Mouse (Mus musculus) MEL (cell line): Measurements from ENCODE around the gene Dagla. TPM values are rescaled to one million over a fixed set of nuclear protein-coding genes. Genes with fewer than 3 reads are reported as not detected.

Experiments
- DNase-seq: peaks from one replicate; pipeline ENCODE4 v3.0.0; 2011; ENCODE audit warnings: low read depth, low spot score
- H3K27ac ChIP-seq: 2 replicates; pipeline ENCODE4 v1.5.1; 2012; ENCODE audit warnings: low read depth, mild to moderate bottlenecking, control low read depth, low read length, moderate library complexity; ENCODE audit not compliant: control insufficient read depth
- H3K27me3 ChIP-seq, 2 experiments: fragments of 150-350 bp in 1 of 2; sonication (generic) in 1 of 2; 2 replicates each; pipeline ENCODE4 v1.6.1; 2012; ENCODE audit warnings: low read length in 2 of 2, mild to moderate bottlenecking in 2 of 2, improper control_type of control experiment in 1 of 2, moderate library complexity in 1 of 2; ENCODE audit not compliant: insufficient read depth in 2 of 2, control insufficient read depth in 1 of 2
- H3K36me3 ChIP-seq, 2 experiments: 2 replicates each; pipeline ENCODE4 v1.6.1; 2012 to 2014; ENCODE audit warnings: low read length in 2 of 2, improper control_type of control experiment in 1 of 2, inconsistent platforms in 1 of 2, mild to moderate bottlenecking in 1 of 2; ENCODE audit not compliant: insufficient read depth in 2 of 2, control insufficient read depth in 1 of 2
- H3K4me1 ChIP-seq, 2 experiments: fragments of 150-350 bp in 1 of 2; sonication (generic) in 1 of 2; 2 replicates each; pipeline ENCODE4 v1.6.1; 2012; ENCODE audit warnings: low read length in 2 of 2, improper control_type of control experiment in 1 of 2, mild to moderate bottlenecking in 1 of 2; ENCODE audit not compliant: insufficient read depth in 2 of 2, control insufficient read depth in 1 of 2
- H3K4me3 ChIP-seq, 2 experiments: fragments of 150-350 bp in 1 of 2; sonication (generic) in 1 of 2; 2 replicates each; pipeline ENCODE4 v1.5.1; 2012; ENCODE audit warnings: low read depth in 2 of 2, low read length in 2 of 2, mild to moderate bottlenecking in 2 of 2, moderate library complexity in 2 of 2, control low read depth in 1 of 2, improper control_type of control experiment in 1 of 2; ENCODE audit not compliant: control insufficient read depth in 1 of 2, insufficient read depth in 1 of 2
- H3K79me2 ChIP-seq: 2 replicates; pipeline ENCODE4 v1.6.1; 2012; ENCODE audit warnings: mild to moderate bottlenecking, low read length, moderate library complexity; ENCODE audit not compliant: control insufficient read depth, poor library complexity, insufficient read depth
- H3K9ac ChIP-seq: 2 replicates; pipeline ENCODE4 v1.6.1; 2012; ENCODE audit warnings: low read depth, mild to moderate bottlenecking, control low read depth, low read length, moderate library complexity; ENCODE audit not compliant: control insufficient read depth, poor library complexity, severe bottlenecking
- H3K9me3 ChIP-seq: fragments of 150-350 bp; sonication (generic); replicated peaks from 2 replicates; pipeline ENCODE4 v1.6.1; 2012; ENCODE audit warnings: mild to moderate bottlenecking, low read length, improper control_type of control experiment, moderate library complexity; ENCODE audit not compliant: insufficient read depth
- BHLHE40 ChIP-seq: IDR thresholded peaks from 2 replicates; pipeline ENCODE4 v1.6.1; 2012; ENCODE audit warnings: low read depth, mild to moderate bottlenecking, inconsistent platforms, low read length, improper control_type of control experiment, borderline replicate concordance
- CHD1 ChIP-seq: IDR thresholded peaks from 2 replicates; pipeline ENCODE4 v1.6.1; 2012; ENCODE audit warnings: low read depth, mild to moderate bottlenecking, inconsistent platforms, low read length, improper control_type of control experiment
- E2F4 ChIP-seq: IDR thresholded peaks from 2 replicates; pipeline ENCODE4 v1.6.1; 2011; ENCODE audit warnings: low read depth, low read length, improper control_type of control experiment, borderline replicate concordance
- EP300 ChIP-seq, 2 experiments: IDR thresholded peaks; 2 replicates each; pipeline ENCODE4 v1.6.1; 2011; ENCODE audit warnings: improper control_type of control experiment in 2 of 2, low read length in 2 of 2, low read depth in 1 of 2, mild to moderate bottlenecking in 1 of 2
- GABPA ChIP-seq: IDR thresholded peaks from 2 replicates; pipeline ENCODE4 v1.6.1; 2012; ENCODE audit warnings: low read depth, mild to moderate bottlenecking, inconsistent platforms, low read length, improper control_type of control experiment, moderate library complexity
- GATA1 ChIP-seq: IDR thresholded peaks from 2 replicates; pipeline ENCODE4 v1.6.1; 2011; ENCODE audit warnings: low read depth, low read length, improper control_type of control experiment
- HCFC1 ChIP-seq: IDR thresholded peaks from 2 replicates; pipeline ENCODE4 v1.6.1; 2012; ENCODE audit warnings: low read depth, mild to moderate bottlenecking, inconsistent platforms, low read length, improper control_type of control experiment, moderate library complexity
- MAFK ChIP-seq: IDR thresholded peaks from 2 replicates; pipeline ENCODE4 v1.6.1; 2011; ENCODE audit warnings: low read depth, mild to moderate bottlenecking, low read length, improper control_type of control experiment, borderline replicate concordance
- MEF2A ChIP-seq: IDR thresholded peaks from 2 replicates; pipeline ENCODE4 v1.6.1; 2014; ENCODE audit warnings: low read depth, mild to moderate bottlenecking, inconsistent platforms, low read length, improper control_type of control experiment; ENCODE audit not compliant: poor library complexity, insufficient replicate concordance, severe bottlenecking; ENCODE audit errors: extremely low read depth
- MYC ChIP-seq: IDR thresholded peaks from 2 replicates; pipeline ENCODE4 v1.6.1; 2011; ENCODE audit warnings: low read depth, mild to moderate bottlenecking, low read length, improper control_type of control experiment, moderate library complexity
- NELFE ChIP-seq: IDR thresholded peaks from 2 replicates; pipeline ENCODE4 v1.6.1; 2011; ENCODE audit warnings: low read depth, low read length, improper control_type of control experiment
- POLR2A ChIP-seq, 2 experiments: IDR thresholded peaks; 2 replicates each; pipeline ENCODE4 v1.6.1; 2011 to 2012; ENCODE audit warnings: low read length in 2 of 2, mild to moderate bottlenecking in 2 of 2, control low read depth in 1 of 2, improper control_type of control experiment in 1 of 2, low read depth in 1 of 2, moderate library complexity in 1 of 2; ENCODE audit not compliant: control insufficient read depth in 1 of 2, insufficient read depth in 1 of 2, poor library complexity in 1 of 2
- POLR2AphosphoS2 ChIP-seq: IDR thresholded peaks from 2 replicates; pipeline ENCODE4 v1.6.1; 2011; ENCODE audit warnings: low read length, improper control_type of control experiment
- TBP ChIP-seq: IDR thresholded peaks from 2 replicates; pipeline ENCODE4 v1.8.0; 2011; ENCODE audit warnings: low read depth, low read length, improper control_type of control experiment
- TCF12 ChIP-seq: IDR thresholded peaks from 2 replicates; pipeline ENCODE4 v1.6.1; 2014; ENCODE audit warnings: low read depth, mild to moderate bottlenecking, inconsistent platforms, low read length, improper control_type of control experiment, moderate library complexity
- UBTF ChIP-seq: IDR thresholded peaks from 2 replicates; pipeline ENCODE4 v1.6.1; 2012; ENCODE audit warnings: low read depth, mild to moderate bottlenecking, inconsistent platforms, low read length, improper control_type of control experiment, moderate library complexity, borderline replicate concordance; ENCODE audit not compliant: insufficient read depth
- USF1 ChIP-seq: IDR thresholded peaks from 2 replicates; pipeline ENCODE4 v1.6.1; 2014; ENCODE audit warnings: low read depth, mild to moderate bottlenecking, inconsistent platforms, low read length, improper control_type of control experiment, moderate library complexity
- ZKSCAN1 ChIP-seq: IDR thresholded peaks from 2 replicates; pipeline ENCODE4 v1.6.1; 2012; ENCODE audit warnings: low read depth, mild to moderate bottlenecking, inconsistent platforms, low read length, improper control_type of control experiment, moderate library complexity
- ZMIZ1 ChIP-seq: IDR thresholded peaks from 2 replicates; pipeline ENCODE4 v1.6.1; 2012; ENCODE audit warnings: low read depth, mild to moderate bottlenecking, inconsistent platforms, low read length, improper control_type of control experiment, moderate library complexity
- polyA plus RNA-seq, 2 experiments: library from polyadenylated mRNA; stranded (reverse) in 1 of 2; unstranded in 1 of 2; fragments of >175 nt in 1 of 2; fragments of >200 nt in 1 of 2; gene quantifications; 2 replicates each; pipeline versions ENCODE4 v1.2.1 to v1.2.4; 2012; ENCODE audit warnings: low replicate concordance in 2 of 2, low read depth in 1 of 2; ENCODE audit not compliant: insufficient read length in 2 of 2, insufficient read depth in 1 of 2, missing spikeins in 1 of 2
- total RNA-seq: library from RNA; depleted of rRNA; stranded (reverse); fragments of 300-350 nt; gene quantifications from 2 replicates; pipeline ENCODE4 v1.2.3, GENCODE M21; 2012

Dagla gene
- total and polyA plus RNA-seq, 3 experiments = not detected

DNA sequence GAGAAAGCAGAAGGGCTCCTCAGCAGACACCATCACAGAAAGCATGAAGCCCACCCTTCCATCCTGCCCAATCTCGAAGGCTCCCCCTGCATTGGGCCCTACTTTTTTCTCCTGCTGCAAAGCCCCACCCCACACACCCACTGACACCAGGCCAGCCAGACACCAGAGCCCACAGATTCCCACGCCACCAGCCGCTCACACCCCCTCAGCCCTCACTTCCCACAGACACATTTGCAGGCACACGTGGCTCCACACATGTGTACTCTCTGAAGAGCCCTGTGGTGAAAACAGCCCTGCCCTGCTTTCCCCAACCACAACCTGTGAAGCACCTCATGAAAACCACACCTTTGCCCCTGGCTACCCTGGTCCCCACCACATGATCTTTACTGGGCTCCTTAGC lies 3.9 kb downstream of the Dagla start:
- Histone ChIP-seq H3K36me3 (no peaks in the 10 kb centered on the region), H3K27ac (no peak overlapping the region), H3K4me3 (no peak overlapping the region), H3K9me3 (no peaks in the 10 kb centered on the region), H3K4me1 (no peaks in the 10 kb centered on the region), H3K9ac (no peak overlapping the region), H3K79me2 (no peaks in the 10 kb centered on the region), H3K27me3 (peaks cover 0 to 2% of the 10 kb centered on the region in 2 experiments; a peak in 1 of 4 replicates)
- no peak for DNase-seq
- TF ChIP-seq UBTF (no peak), POLR2AphosphoS2 (no peak), USF1 (no peak), NELFE (no peak), CHD1 (no peak), TCF12 (no peak), MAFK (no peak), MYC (no peak), POLR2A (IDR thresholded peaks at IDR 0.05; ENCODE audit: control insufficient read depth in 1 of 2, insufficient read depth in 1 of 2, low read depth in 1 of 2, low read length in 2 of 2, poor library complexity in 1 of 2) (no peak), E2F4 (no peak), TBP (no peak), GATA1 (no peak)

DNA sequence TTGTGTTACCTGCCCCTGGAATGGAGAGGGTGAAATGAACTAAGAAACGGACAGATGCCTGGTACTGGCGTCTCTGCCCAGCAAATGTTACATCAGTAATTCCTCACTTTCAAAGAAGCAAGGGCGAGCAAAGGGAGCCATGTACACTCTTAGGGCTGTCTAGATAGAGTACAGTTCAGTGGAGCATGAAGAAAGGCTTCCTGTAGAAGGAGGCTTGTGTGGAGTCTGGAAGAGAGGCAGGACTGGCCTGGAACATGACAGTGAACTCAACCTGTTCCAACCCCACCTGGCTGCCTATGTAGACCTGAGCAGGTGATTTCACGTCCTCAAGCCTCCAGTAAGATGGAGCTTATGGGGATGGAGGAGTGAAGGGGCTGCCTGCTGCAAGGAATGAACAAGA lies 6.4 kb downstream of the Dagla start:
- no peak overlapping the region for H3K27ac ChIP-seq
- DNase-seq = no peak
- peaks cover 0 to 5% of the 10 kb centered on the region in 2 experiments; a peak in 3 of 4 replicates for H3K27me3 ChIP-seq

More for the DNA sequence above, 6.4 kb downstream of the Dagla start:
- H3K79me2 ChIP-seq = no peaks in the 10 kb centered on the region
- no peak overlapping the region for H3K4me3 ChIP-seq
- H3K9ac ChIP-seq = no peak overlapping the region
- H3K36me3 ChIP-seq = no peaks in the 10 kb centered on the region
- no peak for TF ChIP-seq ZKSCAN1
- no peak for TF ChIP-seq ZMIZ1
- TF ChIP-seq MEF2A = no peak
- no peak for TF ChIP-seq MAFK
- TF ChIP-seq BHLHE40 = no peak
- no peak for TF ChIP-seq GATA1
- TF ChIP-seq EP300 (IDR thresholded peaks at IDR 0.05; ENCODE audit: low read depth in 1 of 2, low read length in 2 of 2) = no peak
- no peak for TF ChIP-seq TCF12
- no peak for TF ChIP-seq HCFC1
- no peak for TF ChIP-seq CHD1
- no peak for TF ChIP-seq GABPA
- TF ChIP-seq, all 39 proteins: peak for 0
- Histone ChIP-seq H3K4me1 (no peaks in the 10 kb centered on the region), H3K9me3 (no peaks in the 10 kb centered on the region)
